Mouse (Mus musculus) small intestine, adult 2 months (tissue): ENCODE data around the gene Mafb.

Experiments used
- CTCF ChIP-seq: fragments of 200-500 bp; IDR thresholded peaks from 2 replicates; pipeline ENCODE4 v1.5.1; 2012; ENCODE audit warnings: low read depth, mild to moderate bottlenecking, control low read depth, inconsistent platforms, low read length, moderate library complexity, mixed read lengths; ENCODE audit not compliant: insufficient replicate concordance, insufficient read length; ENCODE audit errors: extremely low read depth
- POLR2A ChIP-seq: fragments of 200-500 bp; IDR thresholded peaks from 2 replicates; pipeline ENCODE4 v1.6.1; 2012; ENCODE audit warnings: low read depth, mild to moderate bottlenecking, control low read depth, inconsistent platforms, low read length, moderate library complexity

GRCm38 (mm10) chr2:160415161-160415560 lies 48.3 kb upstream of the Mafb start:
- TF ChIP-seq CTCF (no peak), POLR2A (no peak)
